Mouse (Mus musculus) thymus, adult 2 months (tissue): ENCODE measurements around the gene Kri1.

ENCODE experiments used
- CTCF ChIP-seq: fragments of 200-500 bp; IDR thresholded peaks from 2 replicates; pipeline ENCODE4 v1.5.1; 2012; ENCODE audit warnings: mild to moderate bottlenecking, control low read depth, low read length, moderate library complexity, borderline replicate concordance; ENCODE audit not compliant: control insufficient read depth, poor library complexity, insufficient read depth; ENCODE audit errors: extremely low read depth
- POLR2A ChIP-seq: fragments of 200-500 bp; IDR thresholded peaks from 2 replicates; pipeline ENCODE4 v1.6.1; 2012; ENCODE audit warnings: mild to moderate bottlenecking, low read length, control low read depth, moderate library complexity; ENCODE audit not compliant: control insufficient read depth, poor library complexity, insufficient read depth; ENCODE audit errors: extremely low read depth

DNA sequence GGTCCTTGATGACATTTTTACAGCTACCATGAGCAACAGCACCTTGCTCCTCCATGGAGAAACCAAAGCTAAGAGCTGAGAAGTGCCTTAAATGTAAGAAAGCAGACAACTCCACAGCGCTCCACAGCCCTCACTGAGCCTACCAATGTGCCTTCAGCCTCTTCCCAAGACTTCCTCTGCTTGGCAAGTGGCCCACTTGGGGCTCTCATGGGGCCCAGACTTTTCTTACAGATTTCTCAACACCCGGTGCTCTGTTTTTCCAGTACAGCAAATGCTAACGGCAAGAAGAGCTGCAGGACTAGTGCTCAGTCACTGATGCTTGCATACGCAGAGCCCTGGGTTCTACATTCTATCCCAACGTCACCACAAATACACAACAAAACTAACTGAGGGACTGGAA is 10.0 kb downstream of the Kri1 start:
- no peak for TF ChIP-seq POLR2A
- no peak for TF ChIP-seq CTCF
